Mouse (Mus musculus) left cerebral cortex, postnatal 25 days (tissue): ENCODE measurements around the gene Rnaseh2c. TPM values are rescaled to one million over a fixed set of nuclear protein-coding genes. Genes with fewer than 3 reads are reported as not detected.
A peak's percentile ranks its signal among the peaks of the same experiment; 100 is the strongest.

Experiments used
- DNase-seq, 2 experiments: peaks; one replicate each; pipeline ENCODE4 v3.0.0; 2022; ENCODE audit warnings: low spot score in 2 of 2, mixed read lengths in 1 of 2
- intact Hi-C: fragments of 180-260 bp; cut with DNase I; formaldehyde crosslinking; loops from one replicate; pipeline ENCODE4 v1.15.1; 2025
- total RNA-seq, 2 experiments: library from RNA; stranded (reverse); gene quantifications; 2 replicates each; pipeline ENCODE4 v1.2.3; 2021

The Rnaseh2c gene
- total RNA-seq, 2 experiments from 2014 or later: 68.0 to 82.1 TPM

- intact Hi-C loops: no loop called here
- no peak for DNase-seq
Measured at GRCm38 (mm10) chr19:5620007-5620406, 18.3 kb downstream of the Rnaseh2c start.

GRCm38 (mm10) chr19:5621884-5622283 lies 20.2 kb downstream of the Rnaseh2c start:
- no peak for DNase-seq
- intact Hi-C loops: no loop called here

GRCm38 (mm10) chr19:5625311-5625710 lies 23.6 kb downstream of the Rnaseh2c start:
- no peak for DNase-seq
- intact Hi-C loops: no loop called here

GRCm38 (mm10) chr19:5629907-5630306 lies 28.2 kb downstream of the Rnaseh2c start:
- DNase-seq: no peak
- intact Hi-C loops: loop anchor here (2.0 kb wide), 1 partner anchor 17 kb away; no protein-coding TSS in a partner anchor

GRCm38 (mm10) chr19:5632120-5632519 lies 30.4 kb downstream of the Rnaseh2c start:
- no peak for DNase-seq
- intact Hi-C loops: no loop called here

- intact Hi-C loops: loop anchor here (2.0 to 5.0 kb wide), 2 partner anchors 34 to 53 kb away; partner anchors contain the start of genes Map3k11, Pcnx3 and Rnaseh2c
Measured at GRCm38 (mm10) chr19:5636036-5636570, 34.4 kb downstream of the Rnaseh2c start.

GRCm38 (mm10) chr19:5636571-5637041 lies 34.9 kb downstream of the Rnaseh2c start:
- intact Hi-C loops: loop anchor here (1.0 to 5.0 kb wide), 3 partner anchors 26 to 52 kb away; partner anchors contain the start of genes Kat5, Map3k11, Pcnx3 and Rnaseh2c
- DNase-seq: peak in 1 of 2 experiments; percentile 26

More at GRCm38 (mm10) chr19:5636036-5636570, 34.4 kb downstream of the Rnaseh2c start:
- DNase-seq: no peak

- peak; percentile 88 to 93 for DNase-seq
- intact Hi-C loops: loop anchor here (1.0 to 5.0 kb wide), 3 partner anchors 27 to 51 kb away; partner anchors contain the start of genes Kat5, Map3k11, Pcnx3 and Rnaseh2c
Measured at GRCm38 (mm10) chr19:5637069-5638047, 35.7 kb downstream of the Rnaseh2c start, which contains the start of gene Rela. TSS of gene Rela (plus strand) at chr19:5637483.

GRCm38 (mm10) chr19:5638416-5639005 lies 36.8 kb downstream of the Rnaseh2c start:
- intact Hi-C loops: loop anchor here (5.0 kb wide), 1 partner anchor 36 kb away; the partner anchor contains the start of gene Rnaseh2c
- no peak for DNase-seq

GRCm38 (mm10) chr19:5640339-5640738 lies 38.7 kb downstream of the Rnaseh2c start:
- no peak for DNase-seq

GRCm38 (mm10) chr19:5641021-5641420 lies 39.3 kb downstream of the Rnaseh2c start:
- no peak for DNase-seq
- intact Hi-C loops: no loop called here

More at GRCm38 (mm10) chr19:5640339-5640738, 38.7 kb downstream of the Rnaseh2c start:
- intact Hi-C loops: no loop called here

- intact Hi-C loops: no loop called here
- DNase-seq: no peak
Measured at GRCm38 (mm10) chr19:5641641-5642040, 40.0 kb downstream of the Rnaseh2c start.

- intact Hi-C loops: no loop called here
- DNase-seq: no peak
Measured at GRCm38 (mm10) chr19:5645280-5645679, 43.6 kb downstream of the Rnaseh2c start.

- intact Hi-C loops: no loop called here
- no peak for DNase-seq
Measured at GRCm38 (mm10) chr19:5646731-5647330, 45.2 kb downstream of the Rnaseh2c start.

GRCm38 (mm10) chr19:5647791-5648190 lies 46.1 kb downstream of the Rnaseh2c start:
- intact Hi-C loops: no loop called here
- DNase-seq: no peak

GRCm38 (mm10) chr19:5648401-5649297 lies 47.0 kb downstream of the Rnaseh2c start:
- intact Hi-C loops: no loop called here

GRCm38 (mm10) chr19:5649298-5649741 lies 47.6 kb downstream of the Rnaseh2c start:
- no peak for DNase-seq
- intact Hi-C loops: no loop called here

More at GRCm38 (mm10) chr19:5648401-5649297, 47.0 kb downstream of the Rnaseh2c start:
- DNase-seq: peak; percentile 85 to 89
